Mouse (Mus musculus) kidney, embryonic 16.5 days (tissue): ENCODE measurements around the gene Rpl3l. TPM values are rescaled to one million over a fixed set of nuclear protein-coding genes. Genes with fewer than 3 reads are reported as not detected.

Source experiments
- ATAC-seq: fragments of 200-750 bp; cut with Nextera tagmentation; 2 replicates; pipeline ENCODE4 v1.8.0; 2017; ENCODE audit warnings: moderate TSS enrichment; ENCODE audit not compliant: low FRiP score, low TSS enrichment
- H3K27ac ChIP-seq: fragments of 300-500 bp; sonication (generic); 2 replicates; pipeline ENCODE4 v1.5.1; 2014; ENCODE audit warnings: low read length
- H3K27me3 ChIP-seq: fragments of 300-500 bp; sonication (generic); 2 replicates; pipeline ENCODE4 v1.6.1; 2014; ENCODE audit warnings: low read length, control low read depth, mixed read lengths; ENCODE audit not compliant: insufficient read depth
- H3K36me3 ChIP-seq: fragments of 300-500 bp; sonication (generic); 2 replicates; pipeline ENCODE4 v1.6.1; 2014; ENCODE audit warnings: low read length, control low read depth, mixed read lengths; ENCODE audit not compliant: insufficient read depth
- H3K4me1 ChIP-seq: fragments of 300-500 bp; sonication (generic); 2 replicates; pipeline ENCODE4 v1.6.1; 2014; ENCODE audit warnings: low read length, control low read depth, mixed read lengths; ENCODE audit not compliant: insufficient read depth
- H3K4me2 ChIP-seq: fragments of 300-500 bp; sonication (generic); replicated peaks from 2 replicates; pipeline ENCODE4 v1.6.1; 2014; ENCODE audit warnings: low read depth, low read length
- H3K4me3 ChIP-seq: fragments of 300-500 bp; sonication (generic); 2 replicates; pipeline ENCODE4 v1.5.1; 2014; ENCODE audit warnings: mild to moderate bottlenecking, low read length
- H3K9ac ChIP-seq: fragments of 300-500 bp; sonication (generic); replicated peaks from 2 replicates; pipeline ENCODE4 v1.6.1; 2014; ENCODE audit warnings: low read length
- H3K9me3 ChIP-seq: fragments of 300-500 bp; sonication (generic); 2 replicates; pipeline ENCODE4 v1.6.1; 2016; ENCODE audit warnings: low read length, control low read depth
- WGBS: fragments of 180-500 bp; shearing (Covaris S2); extraction: QIAGEN DNeasy Blood & Tissue Kit; methylation state at CpG from one replicate; pipeline ENCODE4 v1.1.7; 2014; 5-methylcytosine and 5-hydroxymethylcytosine counted together
- polyA plus RNA-seq: library from polyadenylated mRNA; unstranded; fragments of >200 nt; fragmentation: Nextera tagmentation; extraction: Ambion mirVana; gene quantifications from 2 replicates; pipeline ENCODE4 v1.2.1, GENCODE M21; 2015

Rpl3l gene
- polyA plus RNA-seq, 1 experiment from 2014 or later = 0.15 TPM

GRCm38 (mm10) chr17:24780821-24781220 lies 53.2 kb downstream of the Rpl3l start:
- Histone ChIP-seq H3K9ac (no peak overlapping the region), H3K4me1 (no peaks in the 10 kb centered on the region), H3K4me2 (no peak overlapping the region), H3K4me3 (no peak overlapping the region), H3K27ac (no peak overlapping the region), H3K9me3 (no peaks in the 10 kb centered on the region), H3K27me3 (no peaks in the 10 kb centered on the region), H3K36me3 (no peaks in the 10 kb centered on the region)
- 84% methylated on average over 2 of the region's 2 CpGs for WGBS
- ATAC-seq = no peak

Other genes with a start within 250 kb of the Rpl3l start
- 39.3 and 40.2 TPM in 2 replicates for gene Mlst8, start 248.7 kb upstream of the Rpl3l start, polyA plus RNA-seq
- gene Caskin1, start 239.2 kb upstream of the Rpl3l start, polyA plus RNA-seq = 1.5 and 2.2 TPM in 2 replicates
- 102 and 113 TPM in 2 replicates for gene Traf7, start 199.9 kb upstream of the Rpl3l start, polyA plus RNA-seq
- gene Rab26, start 193.6 kb upstream of the Rpl3l start, polyA plus RNA-seq = 2.8 and 3.0 TPM in 2 replicates
- gene Pkd1, start 178.0 kb upstream of the Rpl3l start, polyA plus RNA-seq = 22.5 and 24.3 TPM in 2 replicates
- gene Tsc2, start 95.2 kb upstream of the Rpl3l start, polyA plus RNA-seq = 72.8 and 77.0 TPM in 2 replicates
- 23.1 TPM in 2 replicates for gene Nthl1, start 95.1 kb upstream of the Rpl3l start, polyA plus RNA-seq
- 116 and 120 TPM in 2 replicates for gene Slc9a3r2, start 77.5 kb upstream of the Rpl3l start, polyA plus RNA-seq
- gene Npw, start 69.4 kb upstream of the Rpl3l start, polyA plus RNA-seq = 0.37 TPM in 1 of 2 replicates, not detected in the other
- 19.7 and 22.7 TPM in 2 replicates for gene Zfp598, start 58.1 kb upstream of the Rpl3l start, polyA plus RNA-seq
- 2.3 and 2.9 TPM in 2 replicates for gene Syngr3, start 37.9 kb upstream of the Rpl3l start, polyA plus RNA-seq
- 44.4 and 45.3 TPM in 2 replicates for gene Gfer, start 31.7 kb upstream of the Rpl3l start, polyA plus RNA-seq
- gene Noxo1, start 31.6 kb upstream of the Rpl3l start, polyA plus RNA-seq = 1.9 and 2.7 TPM in 2 replicates
- gene Tbl3, start 20.2 kb upstream of the Rpl3l start, polyA plus RNA-seq = 92.1 and 107 TPM in 2 replicates
- gene Rnf151, start 9.8 kb upstream of the Rpl3l start, polyA plus RNA-seq = 0.26 TPM in 1 of 2 replicates, not detected in the other
- gene Rps2, start 9.7 kb upstream of the Rpl3l start, polyA plus RNA-seq = 1,489 and 1,547 TPM in 2 replicates
- 258 and 262 TPM in 2 replicates for gene Ndufb10, start 3.3 kb upstream of the Rpl3l start, polyA plus RNA-seq
- 33.3 and 33.8 TPM in 2 replicates for gene Msrb1, start 8.8 kb downstream of the Rpl3l start, polyA plus RNA-seq
- 23.0 and 27.6 TPM in 2 replicates for gene Hs3st6, start 25.2 kb downstream of the Rpl3l start, polyA plus RNA-seq
- gene Meiob, start 76.5 kb downstream of the Rpl3l start, polyA plus RNA-seq = 0.11 TPM in 1 of 2 replicates, not detected in the other
- gene Hagh, start 112.3 kb downstream of the Rpl3l start, polyA plus RNA-seq = 63.4 and 75.6 TPM in 2 replicates
- 50.7 and 52.1 TPM in 2 replicates for gene Fahd1, start 122.5 kb downstream of the Rpl3l start, polyA plus RNA-seq
- 3.0 and 3.1 TPM in 2 replicates for gene Igfals, start 138.2 kb downstream of the Rpl3l start, polyA plus RNA-seq
- 63.3 and 67.1 TPM in 2 replicates for gene Nubp2, start 158.5 kb downstream of the Rpl3l start, polyA plus RNA-seq
- gene Spsb3, start 158.8 kb downstream of the Rpl3l start, polyA plus RNA-seq = 46.2 and 50.4 TPM in 2 replicates
- gene Eme2, start 167.3 kb downstream of the Rpl3l start, polyA plus RNA-seq = 36.5 and 38.5 TPM in 2 replicates
- 102 TPM in 2 replicates for gene Mrps34, start 167.3 kb downstream of the Rpl3l start, polyA plus RNA-seq
- gene Nme3, start 168.7 kb downstream of the Rpl3l start, polyA plus RNA-seq = 78.1 and 86.1 TPM in 2 replicates
- gene Mapk8ip3, start 209.2 kb downstream of the Rpl3l start, polyA plus RNA-seq = 30.1 and 33.6 TPM in 2 replicates
- 197 and 218 TPM in 2 replicates for gene Jpt2, start 232.9 kb downstream of the Rpl3l start, polyA plus RNA-seq